Mouse (Mus musculus): ENCODE measurements at regions not wholly inside any gene's neighbourhood (a gene's known extent, or its start where the extent isn't known, plus 50 kb on each side); places are given as distances from the start of the nearest gene placed in this dataset.

DNA sequence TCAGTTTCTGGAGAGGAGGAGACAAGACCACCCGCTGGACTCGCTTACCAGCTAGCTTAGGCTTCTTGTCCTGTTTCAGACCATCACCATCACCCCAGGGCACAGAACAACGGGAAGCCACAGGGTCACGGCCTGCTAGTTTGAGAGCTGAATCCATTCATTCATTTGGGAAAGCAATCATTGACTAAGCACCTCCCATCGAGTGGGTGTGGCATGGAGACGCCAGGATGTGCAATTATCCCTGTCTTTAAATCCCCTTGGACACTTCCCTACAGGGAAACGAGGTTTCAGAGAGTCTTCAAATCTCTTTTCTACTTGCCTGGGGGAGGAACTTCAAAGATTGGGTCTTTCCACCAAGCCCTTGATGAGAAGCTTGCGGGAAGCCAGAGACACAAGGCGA, 108.7 kb downstream of the 2410131K14Rik start:
- H3K4me1 ChIP-seq (ENCODE audit: control insufficient read depth in 1 of 2, insufficient read depth in 2 of 2, low read length in 2 of 2), result 0 out of 4 replicates have a peak, but pooled peaks cover 0 to 5% of the 10 kb centered on the region in 2 experiments
- no peaks in the 10 kb centered on the region for H3K27me3 ChIP-seq (ENCODE audit: control insufficient read depth in 1 of 2, insufficient read depth in 2 of 2, low read length in 2 of 2)
- H3K27ac ChIP-seq (ENCODE audit: control insufficient read depth, low read depth, low read length), result no peak overlapping the region
- H3K9me3 ChIP-seq (replicated peaks; ENCODE audit: insufficient read depth, low read length), result no peaks in the 10 kb centered on the region
- peak overlapping the region; percentile 36 to 39 for H3K4me3 ChIP-seq (ENCODE audit: control insufficient read depth in 1 of 2, insufficient read depth in 1 of 2, low read depth in 2 of 2, low read length in 2 of 2)
- no peak for DNase-seq (ENCODE audit: low read depth, low spot score)
- TF ChIP-seq KAT2A (conservative IDR thresholded peaks at IDR 0.05; ENCODE audit: low read depth, low read length), result no peak
- TF ChIP-seq E2F4 (IDR thresholded peaks at IDR 0.05; ENCODE audit: borderline replicate concordance, low read depth, low read length), result no peak
- no peak for TF ChIP-seq USF2 (IDR thresholded peaks at IDR 0.05; ENCODE audit: borderline replicate concordance in 1 of 2, insufficient read depth in 1 of 2, low read depth in 1 of 2, low read length in 2 of 2)
- TF ChIP-seq ZC3H11A (IDR thresholded peaks at IDR 0.05; ENCODE audit: low read depth, low read length), result no peak
- TF ChIP-seq MYC (IDR thresholded peaks at IDR 0.05; ENCODE audit: low read depth, low read length), result no peak
- TF ChIP-seq JUND (IDR thresholded peaks at IDR 0.05; ENCODE audit: low read depth, low read length), result no peak
- TF ChIP-seq MAX (IDR thresholded peaks at IDR 0.05; ENCODE audit: low read length), result no peak
- TF ChIP-seq MEF2A (IDR thresholded peaks at IDR 0.05; ENCODE audit: extremely low read depth, insufficient replicate concordance, low read depth, low read length, poor library complexity, severe bottlenecking), result no peak
- no peak for TF ChIP-seq ETS1 (IDR thresholded peaks at IDR 0.05; ENCODE audit: low read depth, low read length)
- no peak for TF ChIP-seq MAFK (IDR thresholded peaks at IDR 0.05; ENCODE audit: borderline replicate concordance, low read depth, low read length)
- no peak for TF ChIP-seq POLR2A (IDR thresholded peaks at IDR 0.05; ENCODE audit: control insufficient read depth in 1 of 2, insufficient read depth in 1 of 2, low read depth in 1 of 2, low read length in 2 of 2, poor library complexity in 1 of 2)
- H3K79me2 ChIP-seq (ENCODE audit: control insufficient read depth, insufficient read depth, low read length, poor library complexity), result no peaks in the 10 kb centered on the region
- H3K36me3 ChIP-seq (ENCODE audit: control insufficient read depth in 1 of 2, insufficient read depth in 2 of 2, low read length in 2 of 2), result no peaks in the 10 kb centered on the region
- H3K9ac ChIP-seq (ENCODE audit: control insufficient read depth, low read depth, low read length, poor library complexity, severe bottlenecking), result peak overlapping the region; percentile 33; the same call in 1 of the 2 replicates

DNA sequence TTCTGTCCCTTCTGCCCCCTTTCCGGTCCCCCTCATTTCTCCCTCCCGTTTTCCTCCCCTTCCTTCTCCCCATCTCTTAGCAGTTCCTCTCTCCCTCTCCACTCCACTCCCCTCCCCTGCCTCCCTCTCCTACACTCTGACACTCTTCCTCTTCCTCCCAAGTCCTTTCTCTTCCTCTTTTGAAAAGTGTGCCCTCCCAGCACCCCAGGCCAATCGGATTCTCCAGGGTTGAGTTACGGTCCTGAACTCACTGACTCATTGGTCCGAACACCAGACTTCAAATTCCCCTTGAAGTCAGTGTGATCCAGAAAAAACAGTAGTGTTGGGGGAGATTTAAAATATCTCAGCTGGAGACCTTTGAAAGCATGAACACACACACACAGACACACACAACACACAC, 109.1 kb downstream of the 2410131K14Rik start:
- Histone ChIP-seq H3K4me3 (ENCODE audit: control insufficient read depth in 1 of 2, insufficient read depth in 1 of 2, low read depth in 2 of 2, low read length in 2 of 2) (peak overlapping the region; percentile 36 to 39), H3K4me1 (ENCODE audit: control insufficient read depth in 1 of 2, insufficient read depth in 2 of 2, low read length in 2 of 2) (0 out of 4 replicates have a peak, but pooled peaks cover 0 to 5% of the 10 kb centered on the region in 2 experiments), H3K79me2 (ENCODE audit: control insufficient read depth, insufficient read depth, low read length, poor library complexity) (no peaks in the 10 kb centered on the region), H3K27me3 (ENCODE audit: control insufficient read depth in 1 of 2, insufficient read depth in 2 of 2, low read length in 2 of 2) (no peaks in the 10 kb centered on the region), H3K36me3 (ENCODE audit: control insufficient read depth in 1 of 2, insufficient read depth in 2 of 2, low read length in 2 of 2) (no peaks in the 10 kb centered on the region), H3K9me3 (replicated peaks; ENCODE audit: insufficient read depth, low read length) (no peaks in the 10 kb centered on the region), H3K27ac (ENCODE audit: control insufficient read depth, low read depth, low read length) (no peak overlapping the region), H3K9ac (ENCODE audit: control insufficient read depth, low read depth, low read length, poor library complexity, severe bottlenecking) (peak overlapping the region; percentile 33; the same call in 1 of the 2 replicates)
- peak; percentile 79 for DNase-seq (ENCODE audit: low read depth, low spot score)
- TF ChIP-seq MAX (IDR thresholded peaks at IDR 0.05; ENCODE audit: low read length) (no peak), POLR2AphosphoS5 (IDR thresholded peaks at IDR 0.05; ENCODE audit: borderline replicate concordance, low read depth, low read length) (no peak), POLR2A (IDR thresholded peaks at IDR 0.05; ENCODE audit: control insufficient read depth in 1 of 2, insufficient read depth in 1 of 2, low read depth in 1 of 2, low read length in 2 of 2, poor library complexity in 1 of 2) (peak in 1 of 2 experiments; percentile 43; a peak in 1 of 4 replicates), HCFC1 (IDR thresholded peaks at IDR 0.05; ENCODE audit: low read depth, low read length) (0 out of 2 replicates have a peak, but pooled peaks have one; percentile 22)

DNA sequence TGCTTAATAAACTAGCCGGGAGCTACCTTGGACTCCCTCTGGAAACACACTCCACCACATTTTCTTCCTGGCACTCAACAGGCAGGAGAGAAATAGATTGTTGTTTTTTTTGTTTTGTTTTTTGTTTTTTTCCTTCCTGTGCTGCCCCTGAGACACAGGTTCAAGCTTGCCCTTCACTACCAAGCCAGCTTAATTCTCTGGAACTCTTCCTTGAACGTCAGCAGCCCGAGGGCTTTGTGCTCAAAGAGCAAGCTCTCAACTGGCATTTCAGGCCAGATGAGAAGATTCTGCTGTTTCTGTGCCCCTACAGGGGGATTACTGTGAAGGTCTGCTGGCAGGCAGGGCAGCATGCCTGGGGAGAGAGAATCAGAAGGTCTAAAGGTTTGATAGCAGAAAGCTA, 109.8 kb downstream of the 2410131K14Rik start:
- no peaks in the 10 kb centered on the region for H3K27me3 ChIP-seq (ENCODE audit: control insufficient read depth in 1 of 2, insufficient read depth in 2 of 2, low read length in 2 of 2)
- H3K9me3 ChIP-seq (replicated peaks; ENCODE audit: insufficient read depth, low read length), result no peaks in the 10 kb centered on the region
- H3K36me3 ChIP-seq (ENCODE audit: control insufficient read depth in 1 of 2, insufficient read depth in 2 of 2, low read length in 2 of 2), result peaks cover 0 to 4% of the 10 kb centered on the region in 2 experiments; a peak in 1 of 4 replicates
- no peaks in the 10 kb centered on the region for H3K79me2 ChIP-seq (ENCODE audit: control insufficient read depth, insufficient read depth, low read length, poor library complexity)
- no peak overlapping the region for H3K9ac ChIP-seq (ENCODE audit: control insufficient read depth, low read depth, low read length, poor library complexity, severe bottlenecking)
- TF ChIP-seq TAL1 (IDR thresholded peaks at IDR 0.05; ENCODE audit: low read length) (no peak), USF1 (IDR thresholded peaks at IDR 0.05; ENCODE audit: low read depth, low read length) (no peak), USF2 (IDR thresholded peaks at IDR 0.05; ENCODE audit: borderline replicate concordance in 1 of 2, insufficient read depth in 1 of 2, low read depth in 1 of 2, low read length in 2 of 2) (no peak), NELFE (IDR thresholded peaks at IDR 0.05; ENCODE audit: low read depth, low read length) (no peak), HCFC1 (IDR thresholded peaks at IDR 0.05; ENCODE audit: low read depth, low read length) (no peak), MAX (IDR thresholded peaks at IDR 0.05; ENCODE audit: low read length) (no peak), BHLHE40 (IDR thresholded peaks at IDR 0.05; ENCODE audit: borderline replicate concordance, low read depth, low read length) (no peak), EP300 (IDR thresholded peaks at IDR 0.05; ENCODE audit: low read depth in 1 of 2, low read length in 2 of 2) (no peak), TCF12 (IDR thresholded peaks at IDR 0.05; ENCODE audit: low read depth, low read length) (no peak)
- H3K27ac ChIP-seq (ENCODE audit: control insufficient read depth, low read depth, low read length), result no peak overlapping the region
- DNase-seq (ENCODE audit: low read depth, low spot score), result no peak
- H3K4me3 ChIP-seq (ENCODE audit: control insufficient read depth in 1 of 2, insufficient read depth in 1 of 2, low read depth in 2 of 2, low read length in 2 of 2), result no peak overlapping the region
- peaks cover 0 to 5% of the 10 kb centered on the region in 2 experiments; a peak in 1 of 4 replicates for H3K4me1 ChIP-seq (ENCODE audit: control insufficient read depth in 1 of 2, insufficient read depth in 2 of 2, low read length in 2 of 2)
